Mouse (Mus musculus): Measurements from ENCODE around the gene 9930022D16Rik.

Gene 9930022D16Rik

DNA sequence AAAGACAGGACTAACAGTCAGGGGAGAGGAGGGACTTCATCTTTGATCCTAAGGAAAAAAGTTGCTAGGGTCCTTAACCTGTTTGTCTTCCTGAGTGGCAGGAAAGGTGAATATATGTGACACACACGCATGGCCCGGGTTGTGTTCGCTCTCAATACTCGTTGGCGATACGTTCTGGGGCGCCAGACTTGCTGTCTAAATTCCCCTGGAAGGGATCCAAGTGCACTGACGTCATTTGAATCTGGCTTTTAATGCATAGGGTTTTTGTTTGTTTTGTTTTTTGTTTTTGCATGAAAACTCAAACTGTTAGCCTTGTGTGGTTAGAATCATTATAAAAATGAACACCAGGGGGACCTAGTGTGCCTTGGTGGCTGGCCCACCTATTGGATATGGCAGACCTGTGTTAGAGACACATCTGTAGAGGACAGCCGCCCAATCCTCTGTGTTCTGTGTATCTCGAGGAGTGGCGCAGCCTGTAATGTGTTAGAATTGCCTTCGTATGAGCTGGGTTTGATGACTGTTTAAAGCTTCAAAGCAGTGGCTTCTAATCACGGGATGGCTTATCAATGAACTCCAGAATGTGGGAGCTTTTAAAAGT is 31.8 kb downstream of the 9930022D16Rik start:
- no peak for DNase-seq (ENCODE audit: low spot score in 2 of 2)

DNA sequence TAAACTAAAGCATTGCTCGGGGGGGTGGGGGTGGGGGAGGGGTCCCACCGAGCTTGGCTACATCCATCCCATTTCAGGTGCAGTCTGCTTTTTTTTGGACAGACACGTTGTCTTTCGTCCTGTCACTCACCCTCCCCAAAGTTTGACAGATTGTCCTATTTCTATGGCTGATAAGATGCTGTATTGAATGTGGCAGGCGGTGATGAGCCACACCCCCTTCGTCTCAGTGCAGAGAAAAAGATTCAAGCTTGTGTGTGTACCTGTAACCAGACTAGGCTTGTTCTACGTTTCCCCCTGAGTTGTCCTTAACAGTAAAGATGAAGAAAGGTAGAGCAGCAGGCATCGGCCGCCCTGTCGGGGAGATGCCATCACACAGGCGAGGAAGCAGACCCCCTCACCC is 37.5 kb downstream of the 9930022D16Rik start:
- no peak for DNase-seq (ENCODE audit: low spot score in 2 of 2)

DNA sequence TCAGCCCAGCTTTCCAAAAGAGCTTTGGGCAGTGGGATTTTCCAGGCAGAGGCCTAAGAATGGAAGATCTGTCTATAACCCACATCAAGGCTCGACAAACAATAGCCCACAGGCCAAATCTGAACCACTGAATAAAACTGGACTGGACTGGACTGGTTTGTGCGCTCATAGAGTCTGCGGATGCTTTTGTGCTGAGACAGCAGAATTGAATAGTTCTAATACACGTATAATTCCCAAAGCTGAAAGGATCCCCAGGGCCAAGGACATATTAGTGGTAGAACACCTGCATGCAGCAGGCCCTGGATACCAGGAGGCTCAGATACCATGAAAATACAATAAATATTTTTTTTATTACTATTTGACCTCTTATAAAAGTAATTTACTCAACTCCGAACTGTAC is 42.5 kb downstream of the 9930022D16Rik start:
- DNase-seq (ENCODE audit: low spot score in 2 of 2), result no peak

DNA sequence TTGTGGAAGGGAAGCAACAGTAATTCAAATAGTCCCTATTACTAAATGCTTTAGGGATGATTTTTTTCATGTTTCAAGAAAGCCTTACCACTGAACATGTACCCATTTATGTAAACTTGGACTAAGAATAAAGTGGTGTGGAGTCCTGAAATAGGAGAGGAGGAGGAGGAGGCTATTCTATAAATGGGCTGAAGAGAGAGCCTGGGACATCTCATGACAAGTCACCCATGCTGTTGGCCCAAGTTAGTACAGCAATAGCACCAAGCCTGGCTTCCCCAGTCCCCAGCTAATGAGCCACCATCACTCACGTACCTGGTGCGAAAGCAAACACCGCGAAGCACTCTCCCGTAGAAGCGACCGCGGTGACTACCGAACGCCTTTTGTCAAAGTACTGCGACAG is 44.4 kb downstream of the 9930022D16Rik start:
- no peak for DNase-seq (ENCODE audit: low spot score in 2 of 2)

DNA sequence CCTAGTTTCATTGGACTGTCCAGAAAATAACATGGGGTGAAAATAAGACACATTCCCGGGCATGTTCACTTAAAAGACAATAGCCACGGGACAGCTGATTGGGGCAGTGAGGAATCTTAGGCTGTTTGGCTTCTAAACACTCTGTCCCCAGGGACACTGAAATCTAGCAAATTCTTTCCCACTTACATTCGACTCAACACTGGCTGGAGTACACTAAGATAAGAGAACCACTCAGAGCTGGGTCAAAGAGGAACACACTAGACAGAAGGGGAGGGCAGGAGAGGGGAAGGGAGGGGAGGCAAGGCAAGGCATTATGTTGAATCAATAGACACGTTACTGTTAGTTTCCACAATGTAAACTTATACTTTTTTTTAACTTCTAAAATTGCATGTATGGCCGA is 46.9 kb downstream of the 9930022D16Rik start:
- no peak for DNase-seq (ENCODE audit: low spot score in 2 of 2)

DNA sequence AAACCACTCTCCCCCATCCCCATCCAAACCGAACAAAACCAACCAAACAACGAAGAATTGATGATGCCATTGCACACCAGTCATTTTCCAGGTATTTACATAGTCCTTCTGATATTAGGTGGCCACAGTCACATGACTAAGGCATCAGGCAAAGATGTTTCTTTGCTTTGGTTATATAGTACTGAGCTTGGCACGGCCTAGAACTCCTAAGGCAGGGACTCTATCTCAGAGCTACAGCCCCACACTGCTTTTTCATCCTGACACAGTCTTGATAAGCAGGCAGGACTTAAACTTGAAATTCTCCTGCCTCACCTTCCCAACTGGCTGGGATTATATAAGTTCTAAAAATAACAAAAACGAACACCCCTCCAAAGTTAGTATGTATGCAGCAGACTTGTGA is 51.4 kb downstream of the 9930022D16Rik start:
- no peak for DNase-seq (ENCODE audit: low spot score in 2 of 2)

DNA sequence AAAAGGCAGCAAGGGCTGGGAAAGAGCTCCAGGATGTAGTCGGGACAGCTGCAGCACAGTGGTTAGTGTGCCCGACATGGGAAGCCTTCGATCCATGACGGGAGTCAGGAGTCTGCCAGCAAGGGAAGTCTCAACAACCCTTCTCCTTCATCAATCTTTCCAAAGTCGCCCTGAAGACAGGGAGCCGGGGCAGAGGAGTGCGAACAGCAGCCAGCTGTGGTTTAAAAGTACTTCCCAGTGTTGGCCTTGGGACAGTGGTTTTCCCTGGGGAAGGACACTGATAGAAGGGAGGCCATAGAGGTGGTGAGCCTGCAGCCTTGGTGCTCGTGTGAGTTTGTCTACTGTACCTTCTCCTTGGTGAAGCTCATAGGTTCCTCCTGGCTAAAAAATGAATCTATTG is 53.3 kb downstream of the 9930022D16Rik start:
- no peak for DNase-seq (ENCODE audit: low spot score in 2 of 2)

DNA sequence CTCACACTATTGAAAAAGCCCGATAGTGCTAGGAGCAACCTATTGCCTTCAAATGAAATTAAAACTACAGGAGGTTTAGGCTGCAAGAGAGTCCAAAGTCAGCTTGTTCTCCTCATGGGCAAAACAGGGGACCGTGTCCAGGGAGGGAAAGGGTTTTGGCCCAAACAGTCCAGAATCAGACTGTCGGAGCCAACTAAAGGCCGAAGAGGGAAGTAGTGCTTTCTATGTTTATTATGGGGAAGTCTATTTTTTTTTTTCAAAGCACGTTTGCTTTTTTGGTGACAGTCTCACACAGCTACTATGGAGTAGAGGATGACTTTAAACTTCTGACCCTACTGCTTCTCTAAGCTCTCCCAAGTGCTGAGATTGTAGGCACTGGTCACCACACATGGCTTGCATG is 54.4 kb downstream of the 9930022D16Rik start:
- DNase-seq (ENCODE audit: low spot score in 2 of 2), result no peak

All from left cerebral cortex, adult 9 months (tissue).